In genomic region chr14:114261657-114262056, GRCm38 (mm10) we compare ENCODE assay signal across 14 mouse cellular contexts.
DNase-seq lines count a peak whose midpoint lies in the region; ATAC-seq lines count a peak whose summit lies in the region.
"Had no signal": no experiment of that assay in that cellular context is flagged by ENCODE, and none has a peak within 500 bp of the region (broad histone marks: within the 10 kb centered on the region; RNA-seq: fewer than 3 reads in every experiment).

No protein-coding gene starts in this region.

- DNase-seq in frontal cortex, postnatal 10 days (ENCODE audit: low spot score in 2 of 2), result no peak
- peak; percentile 57 for DNase-seq in brain, adult 2 months (ENCODE audit: low read depth, low spot score)
- peak; percentile 52 for DNase-seq in telencephalon, adult 2 months (ENCODE audit: low read depth, low spot score)
- DNase-seq in right cerebral cortex, postnatal 4 days, result no peak
- DNase-seq: adrenal gland, adult 2 months; adrenal gland, postnatal 10 days; adrenal gland, postnatal 25 days; cerebellum, adult 11-12 months; cerebellum, adult 2 months; cerebellum, adult 9-10 months; cerebellum, postnatal 10 days; cerebellum, postnatal 25 days had no signal

- peak; percentile 93 for ATAC-seq in frontal cortex, adult (ENCODE audit: low TSS enrichment)
- ATAC-seq: forebrain, embryonic 15.5 days had no signal

Comparison
In these comparisons a context has a peak if more than half of its experiments do, and no peak if none do; other contexts are left out.
1. DNase-seq: peak in brain, adult 2 months (single experiment) and telencephalon, adult 2 months (single experiment); none in frontal cortex, postnatal 10 days (0 of 2) and right cerebral cortex, postnatal 4 days (single experiment).